Mouse (Mus musculus): ENCODE measurements around the gene D10Wsu102e. TPM values are rescaled to one million over a fixed set of nuclear protein-coding genes. Genes with fewer than 3 reads are reported as not detected.
A peak's percentile ranks its signal among the peaks of the same experiment; 100 is the strongest.
"Not testable (repeated sequence)": the region's sequence is repeated elsewhere in the genome, so short reads cannot be mapped to it uniquely, and the experiment has no call there.

Gene D10Wsu102e
- total RNA-seq, 2 experiments from 2014 or later = 1.7 to 1.8 TPM

GRCm38 (mm10) chr10:83380501-83380900, 20.5 kb downstream of the D10Wsu102e start:
- no peak for ATAC-seq (replicated peaks; ENCODE audit: low FRiP score, low TSS enrichment, poor library complexity, severe bottlenecking)

- no peak for ATAC-seq (replicated peaks; ENCODE audit: low FRiP score, low TSS enrichment, poor library complexity, severe bottlenecking)
Measured at GRCm38 (mm10) chr10:83382528-83382927, 22.5 kb downstream of the D10Wsu102e start.

- ATAC-seq (replicated peaks; ENCODE audit: low FRiP score, low TSS enrichment, poor library complexity, severe bottlenecking) = no peak
Measured at GRCm38 (mm10) chr10:83382988-83383387, 23.0 kb downstream of the D10Wsu102e start.

GRCm38 (mm10) chr10:83383863-83384262, 23.8 kb downstream of the D10Wsu102e start:
- peak; percentile 45 for ATAC-seq (replicated peaks; ENCODE audit: low FRiP score, low TSS enrichment, poor library complexity, severe bottlenecking)

GRCm38 (mm10) chr10:83384456-83385215, 24.6 kb downstream of the D10Wsu102e start:
- ATAC-seq (replicated peaks; ENCODE audit: low FRiP score, low TSS enrichment, poor library complexity, severe bottlenecking) = peak; percentile 85

GRCm38 (mm10) chr10:83385330-83385910, 25.4 kb downstream of the D10Wsu102e start:
- ATAC-seq (replicated peaks; ENCODE audit: low FRiP score, low TSS enrichment, poor library complexity, severe bottlenecking) = no peak

GRCm38 (mm10) chr10:83397336-83397735, 37.3 kb downstream of the D10Wsu102e start:
- ATAC-seq (replicated peaks; ENCODE audit: low FRiP score, low TSS enrichment, poor library complexity, severe bottlenecking) = no peak

- ATAC-seq (replicated peaks; ENCODE audit: low FRiP score, low TSS enrichment, poor library complexity, severe bottlenecking) = not testable (repeated sequence)
Measured at GRCm38 (mm10) chr10:83400896-83401295, 40.9 kb downstream of the D10Wsu102e start.

GRCm38 (mm10) chr10:83405031-83405430, 45.0 kb downstream of the D10Wsu102e start:
- ATAC-seq (replicated peaks; ENCODE audit: low FRiP score, low TSS enrichment, poor library complexity, severe bottlenecking) = no peak

- no peak for ATAC-seq (replicated peaks; ENCODE audit: low FRiP score, low TSS enrichment, poor library complexity, severe bottlenecking)
Measured at GRCm38 (mm10) chr10:83405711-83406110, 45.7 kb downstream of the D10Wsu102e start.

GRCm38 (mm10) chr10:83407141-83407540, 47.1 kb downstream of the D10Wsu102e start:
- ATAC-seq (replicated peaks; ENCODE audit: low FRiP score, low TSS enrichment, poor library complexity, severe bottlenecking) = no peak

- ATAC-seq (replicated peaks; ENCODE audit: low FRiP score, low TSS enrichment, poor library complexity, severe bottlenecking) = not testable (repeated sequence)
Measured at GRCm38 (mm10) chr10:83418466-83418865, 58.4 kb downstream of the D10Wsu102e start.

GRCm38 (mm10) chr10:83448582-83448981, 88.6 kb downstream of the D10Wsu102e start:
- ATAC-seq (replicated peaks; ENCODE audit: low FRiP score, low TSS enrichment, poor library complexity, severe bottlenecking) = no peak

GRCm38 (mm10) chr10:83457531-83457930, 97.5 kb downstream of the D10Wsu102e start:
- no peak for ATAC-seq (replicated peaks; ENCODE audit: low FRiP score, low TSS enrichment, poor library complexity, severe bottlenecking)

- ATAC-seq (replicated peaks; ENCODE audit: low FRiP score, low TSS enrichment, poor library complexity, severe bottlenecking) = no peak
Measured at GRCm38 (mm10) chr10:83475226-83475625, 115.2 kb downstream of the D10Wsu102e start.

GRCm38 (mm10) chr10:83477286-83477685, 117.3 kb downstream of the D10Wsu102e start:
- ATAC-seq (replicated peaks; ENCODE audit: low FRiP score, low TSS enrichment, poor library complexity, severe bottlenecking) = no peak

- no peak for ATAC-seq (replicated peaks; ENCODE audit: low FRiP score, low TSS enrichment, poor library complexity, severe bottlenecking)
Measured at GRCm38 (mm10) chr10:83490506-83490905, 130.5 kb downstream of the D10Wsu102e start.

GRCm38 (mm10) chr10:83497321-83497720, 137.3 kb downstream of the D10Wsu102e start:
- ATAC-seq (replicated peaks; ENCODE audit: low FRiP score, low TSS enrichment, poor library complexity, severe bottlenecking) = no peak

GRCm38 (mm10) chr10:83508962-83509660, 149.1 kb downstream of the D10Wsu102e start:
- peak; percentile 57; the same call in 1 of the 2 replicates for ATAC-seq (replicated peaks; ENCODE audit: low FRiP score, low TSS enrichment, poor library complexity, severe bottlenecking)

GRCm38 (mm10) chr10:83511304-83511703, 151.3 kb downstream of the D10Wsu102e start:
- ATAC-seq (replicated peaks; ENCODE audit: low FRiP score, low TSS enrichment, poor library complexity, severe bottlenecking) = no peak
